Mouse (Mus musculus) liver, adult 2 months (tissue): Measurements from ENCODE around the gene Dbh. TPM values are rescaled to one million over a fixed set of nuclear protein-coding genes. Genes with fewer than 3 reads are reported as not detected.

Source experiments
- DNase-seq: peaks from one replicate; pipeline ENCODE4 v3.0.0-alpha.2; 2011; ENCODE audit warnings: low read depth, low spot score; ENCODE audit errors: extremely low read depth
- H3K27ac ChIP-seq: fragments of 200-500 bp; replicated peaks from 2 replicates; pipeline ENCODE4 v1.5.1; 2012; ENCODE audit warnings: low read depth, mild to moderate bottlenecking, control low read depth, inconsistent platforms, low read length; ENCODE audit not compliant: insufficient read depth
- H3K27me3 ChIP-seq: fragments of 200-500 bp; 2 replicates; pipeline ENCODE4 v1.6.1; 2012; ENCODE audit warnings: mild to moderate bottlenecking, moderate library complexity, low read length, inconsistent platforms; ENCODE audit not compliant: control insufficient read depth, insufficient read depth
- H3K36me3 ChIP-seq: fragments of 200-500 bp; 2 replicates; pipeline ENCODE4 v1.6.1; 2012; ENCODE audit warnings: low read length, inconsistent platforms; ENCODE audit not compliant: control insufficient read depth, insufficient read depth
- H3K4me1 ChIP-seq: fragments of 200-500 bp; 2 replicates; pipeline ENCODE4 v1.6.1; 2011; ENCODE audit warnings: low read length; ENCODE audit not compliant: control insufficient read depth, insufficient read depth
- H3K4me3 ChIP-seq: fragments of 200-500 bp; 2 replicates; pipeline ENCODE4 v1.5.1; 2011; ENCODE audit warnings: low read depth, mild to moderate bottlenecking, control low read depth, low read length, moderate library complexity; ENCODE audit not compliant: insufficient read depth
- H3K79me2 ChIP-seq: fragments of 200-500 bp; 2 replicates; pipeline ENCODE4 v1.6.1; 2012; ENCODE audit warnings: inconsistent platforms, mild to moderate bottlenecking, low read length, moderate library complexity; ENCODE audit not compliant: control insufficient read depth, insufficient read depth
- H3K9ac ChIP-seq: fragments of 200-500 bp; 2 replicates; pipeline ENCODE4 v1.6.1; 2012; ENCODE audit warnings: low read depth, mild to moderate bottlenecking, control low read depth, inconsistent platforms, low read length
- CTCF ChIP-seq: fragments of 200-500 bp; IDR thresholded peaks from 2 replicates; pipeline ENCODE4 v1.5.1; 2011; ENCODE audit warnings: low read depth, low read length, control low read depth
- POLR2A ChIP-seq: fragments of 200-500 bp; IDR thresholded peaks from 2 replicates; pipeline ENCODE4 v1.6.1; 2011; ENCODE audit warnings: low read length, control low read depth; ENCODE audit not compliant: insufficient read depth; ENCODE audit errors: extremely low read depth
- WGBS: fragments of 180-500 bp; shearing (Covaris S2); methylation state at CpG from one replicate; pipeline ENCODE4 v1.1.7; 2018; 5-methylcytosine and 5-hydroxymethylcytosine counted together
- polyA plus RNA-seq: library from polyadenylated mRNA; depleted of rRNA; stranded (reverse); fragments of >200 nt; gene quantifications from 2 replicates; pipeline ENCODE4 v1.2.3, GENCODE M21; 2012
- total RNA-seq: library from RNA; depleted of rRNA; stranded (reverse); fragments of >200 nt; gene quantifications from 2 replicates; pipeline ENCODE4 v1.2.3, GENCODE M21; 2014

Dbh gene
- total and polyA plus RNA-seq, 2 experiments: under 0.01 TPM; not detected in 1

- H3K79me2 ChIP-seq: no peaks in the 10 kb centered on the region
- H3K9ac ChIP-seq: no peak overlapping the region
- H3K4me1 ChIP-seq: 0 out of 2 replicates have a peak, but pooled peaks cover 1% of the 10 kb centered on the region
- H3K27me3 ChIP-seq: no peaks in the 10 kb centered on the region
- no peak for DNase-seq
- WGBS: 88% methylated on average over 9 of the region's 9 CpGs
- H3K27ac ChIP-seq: no peak overlapping the region
- H3K36me3 ChIP-seq: no peaks in the 10 kb centered on the region
- no peak for TF ChIP-seq POLR2A
- TF ChIP-seq CTCF: no peak
- no peak overlapping the region for H3K4me3 ChIP-seq
These were observed 42.5 kb upstream of the Dbh start for GRCm38 (mm10) chr2:27122578-27122977.

DNA sequence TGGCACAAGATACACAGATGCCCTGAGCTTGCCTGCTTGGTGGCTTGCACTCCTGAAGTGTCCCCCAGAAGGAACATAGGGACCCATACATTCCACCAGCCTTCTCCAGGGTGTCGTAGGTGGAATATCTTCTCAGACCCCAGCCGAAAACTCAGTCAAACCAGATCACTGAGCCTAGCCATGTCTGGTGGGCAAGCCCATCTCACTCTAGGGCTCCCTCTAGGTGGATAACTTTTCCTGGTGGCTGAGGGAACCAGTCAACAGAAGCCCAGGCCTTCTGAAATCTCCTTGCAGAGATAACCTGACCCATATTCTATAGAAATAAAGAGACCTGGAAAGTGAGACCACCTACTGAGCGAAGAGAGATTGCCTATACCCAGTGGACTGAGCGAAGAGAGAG is 41.9 kb upstream of the Dbh start:
- TF ChIP-seq CTCF: no peak
- 92% methylated on average over 4 of the region's 4 CpGs for WGBS

GRCm38 (mm10) chr2:27125979-27126378 is 39.1 kb upstream of the Dbh start:
- Histone ChIP-seq H3K4me1 (0 out of 2 replicates have a peak, but pooled peaks cover 1% of the 10 kb centered on the region), H3K27me3 (no peaks in the 10 kb centered on the region), H3K79me2 (no peaks in the 10 kb centered on the region), H3K27ac (no peak overlapping the region), H3K9ac (no peak overlapping the region), H3K36me3 (no peaks in the 10 kb centered on the region), H3K4me3 (no peak overlapping the region)
- TF ChIP-seq CTCF (peak; percentile 93), POLR2A (no peak)
- peak; percentile 21 for DNase-seq
- 31% methylated on average over 10 of the region's 10 CpGs for WGBS

More for the DNA sequence above, 41.9 kb upstream of the Dbh start:
- H3K4me3 ChIP-seq: no peak overlapping the region
- H3K79me2 ChIP-seq: no peaks in the 10 kb centered on the region
- H3K27ac ChIP-seq: no peak overlapping the region
- H3K27me3 ChIP-seq: no peaks in the 10 kb centered on the region
- no peaks in the 10 kb centered on the region for H3K36me3 ChIP-seq
- DNase-seq: no peak
- 0 out of 2 replicates have a peak, but pooled peaks cover 1% of the 10 kb centered on the region for H3K4me1 ChIP-seq
- no peak overlapping the region for H3K9ac ChIP-seq

GRCm38 (mm10) chr2:27126496-27126895 is 38.5 kb upstream of the Dbh start:
- no peaks in the 10 kb centered on the region for H3K79me2 ChIP-seq
- no peaks in the 10 kb centered on the region for H3K27me3 ChIP-seq
- no peak overlapping the region for H3K4me3 ChIP-seq
- no peaks in the 10 kb centered on the region for H3K36me3 ChIP-seq
- H3K4me1 ChIP-seq: 0 out of 2 replicates have a peak, but pooled peaks cover 1% of the 10 kb centered on the region
- TF ChIP-seq POLR2A: no peak
- TF ChIP-seq CTCF: no peak
- no peak for DNase-seq
- H3K9ac ChIP-seq: no peak overlapping the region
- no peak overlapping the region for H3K27ac ChIP-seq
- 68% methylated on average over 4 of the region's 4 CpGs for WGBS

DNA sequence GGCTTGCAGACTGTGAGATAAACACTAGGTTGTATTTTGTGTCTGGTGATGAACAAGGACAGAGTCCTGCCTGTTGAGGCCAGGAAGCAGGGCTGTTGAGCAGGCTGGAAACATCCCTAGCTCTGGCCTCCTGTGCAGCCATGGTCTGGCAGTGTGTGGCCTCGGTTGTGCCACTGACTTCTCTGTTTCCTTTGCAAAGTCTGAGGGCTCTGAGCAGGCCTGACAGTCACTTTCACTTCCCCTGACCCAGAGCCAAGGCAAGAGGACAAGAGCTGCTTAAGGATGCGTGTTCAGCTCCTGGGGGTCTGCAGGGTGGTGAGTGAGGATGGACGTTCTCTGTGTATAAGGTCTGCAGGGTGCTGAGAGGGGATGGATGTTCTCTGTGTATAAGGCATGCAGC is 36.0 kb upstream of the Dbh start:
- DNase-seq: no peak
- Histone ChIP-seq H3K4me1 (0 out of 2 replicates have a peak, but pooled peaks cover 1% of the 10 kb centered on the region), H3K9ac (no peak overlapping the region), H3K4me3 (no peak overlapping the region), H3K27me3 (no peaks in the 10 kb centered on the region), H3K36me3 (no peaks in the 10 kb centered on the region), H3K27ac (no peak overlapping the region), H3K79me2 (no peaks in the 10 kb centered on the region)
- TF ChIP-seq CTCF (no peak), POLR2A (no peak)
- 54% methylated on average over 3 of the region's 3 CpGs for WGBS

DNA sequence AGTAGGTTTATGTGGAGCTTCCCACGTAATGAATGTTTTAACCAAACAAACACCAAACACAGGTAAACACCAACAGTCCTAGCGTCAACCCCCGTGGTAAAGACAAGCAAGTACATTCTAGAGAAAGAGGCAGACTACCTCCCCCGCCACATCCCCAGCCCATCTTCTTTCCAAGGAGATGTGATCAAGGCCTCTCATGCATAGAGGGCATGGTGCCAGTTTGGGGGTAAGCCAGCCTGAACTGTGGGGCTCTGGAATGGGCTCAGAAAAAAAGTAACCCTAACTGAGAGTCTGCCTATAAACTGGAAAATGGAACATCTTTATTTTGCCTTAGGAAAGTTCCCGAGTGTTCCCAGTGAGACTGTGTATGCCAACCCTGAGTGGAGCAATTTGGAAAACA is 29.1 kb upstream of the Dbh start:
- TF ChIP-seq CTCF (no peak), POLR2A (no peak)
- Histone ChIP-seq H3K27ac (no peak overlapping the region), H3K36me3 (no peaks in the 10 kb centered on the region), H3K79me2 (no peaks in the 10 kb centered on the region), H3K27me3 (no peaks in the 10 kb centered on the region; the same call in 1 of the 2 replicates), H3K9ac (no peak overlapping the region), H3K4me1 (no peaks in the 10 kb centered on the region), H3K4me3 (no peak overlapping the region)
- WGBS: 71% methylated on average over 5 of the region's 5 CpGs
- no peak for DNase-seq

DNA sequence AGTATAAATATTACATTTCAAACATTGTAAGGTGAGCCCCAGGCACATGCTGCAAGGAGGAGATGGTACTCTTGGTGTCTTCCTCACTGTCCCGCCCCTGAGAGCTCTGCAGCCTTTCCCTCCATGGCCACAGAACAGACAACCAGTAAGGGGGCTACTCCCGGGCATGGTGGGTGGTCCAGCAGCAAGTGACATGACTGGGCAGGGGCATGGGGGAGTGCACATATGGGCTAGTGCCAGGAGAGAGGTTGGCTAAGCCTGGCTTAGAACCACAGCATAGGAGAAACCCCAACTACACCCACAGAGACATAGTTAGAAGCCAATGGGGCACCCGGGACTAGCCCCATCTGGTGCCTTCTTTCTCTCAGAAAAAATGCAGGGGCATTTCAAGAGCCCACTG is 28.7 kb upstream of the Dbh start:
- TF ChIP-seq POLR2A: no peak
- no peak for TF ChIP-seq CTCF
- H3K4me1 ChIP-seq: no peaks in the 10 kb centered on the region
- H3K4me3 ChIP-seq: no peak overlapping the region
- no peak for DNase-seq
- H3K9ac ChIP-seq: no peak overlapping the region
- no peaks in the 10 kb centered on the region; the same call in 1 of the 2 replicates for H3K27me3 ChIP-seq
- no peak overlapping the region for H3K27ac ChIP-seq
- 63% methylated on average over 3 of the region's 3 CpGs for WGBS
- H3K79me2 ChIP-seq: no peaks in the 10 kb centered on the region
- H3K36me3 ChIP-seq: no peaks in the 10 kb centered on the region
